Mouse (Mus musculus): ENCODE results near the gene Sertad2. TPM values are rescaled to one million over a fixed set of nuclear protein-coding genes. Genes with fewer than 3 reads are reported as not detected.

Sertad2 gene
- polyA plus RNA-seq, 1 experiment from 2014 or later = 22.3 TPM

DNA sequence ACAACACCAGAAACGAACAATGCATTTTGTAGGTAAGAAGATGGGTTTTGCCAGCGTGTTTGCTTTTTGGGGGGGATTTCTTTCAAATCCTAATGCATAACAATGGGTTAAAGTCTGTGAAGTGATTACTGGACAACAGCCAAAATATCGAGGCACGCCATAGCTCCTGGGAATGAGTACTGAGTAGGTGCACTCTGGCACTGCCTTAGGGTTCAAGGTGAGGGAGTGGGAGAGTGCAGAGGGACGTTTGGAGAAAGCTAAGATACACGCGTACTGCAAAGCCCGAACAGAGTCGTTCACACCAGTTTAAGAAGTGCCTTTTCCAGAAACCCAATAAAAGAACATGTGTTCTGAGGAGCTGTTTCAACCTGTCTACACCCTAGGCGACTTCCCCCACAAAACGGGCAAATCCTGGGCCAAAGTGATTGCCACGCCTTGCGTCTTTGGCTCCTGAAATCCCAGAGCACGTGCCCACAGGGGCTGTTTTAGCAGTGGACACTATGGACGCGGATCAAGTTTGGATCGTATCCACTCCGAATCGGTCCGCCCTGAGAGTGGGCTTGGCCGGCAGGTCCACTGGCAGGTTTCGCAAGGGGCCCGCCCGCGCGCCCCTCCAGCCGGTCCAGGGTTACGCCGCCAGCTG lies 937 bp upstream of the Sertad2 start:
- Histone ChIP-seq H3K36me3 (ENCODE audit: control insufficient read depth, insufficient read depth, low read length) (no peaks in the 10 kb centered on the region), H3K4me2 (ENCODE audit: low read depth) (peak overlapping the region; percentile 83), H3K4me1 (ENCODE audit: control insufficient read depth, insufficient read depth, low read length) (peaks cover 3% of the 10 kb centered on the region; the same call in 1 of the 2 replicates), H3K9me3 (ENCODE audit: control insufficient read depth, low read length) (no peaks in the 10 kb centered on the region), H3K9ac (ENCODE audit: low read length) (peak overlapping the region; percentile 53), H3K27ac (ENCODE audit: low read depth, low read length) (peak overlapping the region; percentile 93; the same call in 1 of the 2 replicates), H3K4me3 (ENCODE audit: low read depth, low read length) (peak overlapping the region; percentile 63), H3K27me3 (ENCODE audit: control insufficient read depth, insufficient read depth, low read length) (no peaks in the 10 kb centered on the region)
- ATAC-seq (ENCODE audit: insufficient read depth, low FRiP score, low TSS enrichment) (no peak), DNase-seq (ENCODE audit: low spot score) (no peak)
- WGBS = under 1% methylated on average over 29 of the region's 29 CpGs

DNA sequence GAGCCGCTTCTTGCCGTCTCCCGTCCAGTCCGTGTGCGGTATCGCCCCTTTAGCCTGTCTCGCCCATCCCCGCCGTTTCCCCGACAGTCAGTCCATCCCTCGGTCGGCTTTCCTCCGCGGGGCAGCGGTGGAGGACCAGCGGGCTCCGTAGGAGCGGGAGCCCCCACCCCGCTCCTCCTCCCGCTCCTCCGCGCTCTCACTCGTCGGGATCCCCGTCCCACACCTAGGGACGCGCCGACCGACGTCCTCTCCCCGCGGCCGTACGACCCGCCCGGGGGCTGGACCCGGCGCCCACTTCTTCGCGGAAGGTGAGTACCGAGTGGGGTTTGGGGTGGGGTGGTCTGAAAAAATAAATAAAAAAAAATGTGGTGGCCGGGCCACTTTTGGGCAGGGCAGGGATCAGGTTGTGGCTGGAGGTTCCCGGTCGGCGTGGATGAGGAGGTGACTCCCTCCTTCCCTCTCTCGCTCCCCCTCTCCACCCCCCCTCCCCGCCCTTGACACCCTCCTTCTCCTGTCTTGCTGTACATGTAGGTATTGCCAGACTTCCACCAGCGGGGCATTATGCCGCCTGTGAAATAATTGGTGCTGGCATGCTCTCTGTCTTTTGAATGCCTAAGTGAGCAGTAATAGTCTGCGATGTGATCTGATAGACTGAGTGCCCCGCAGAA lies 534 bp downstream of the Sertad2 start:
- Histone ChIP-seq H3K9me3 (ENCODE audit: control insufficient read depth, low read length) (no peaks in the 10 kb centered on the region), H3K4me1 (ENCODE audit: control insufficient read depth, insufficient read depth, low read length) (peaks cover 3% of the 10 kb centered on the region; the same call in 1 of the 2 replicates), H3K27me3 (ENCODE audit: control insufficient read depth, insufficient read depth, low read length) (no peaks in the 10 kb centered on the region), H3K9ac (ENCODE audit: low read length) (peak overlapping the region; percentile 62), H3K4me3 (ENCODE audit: low read depth, low read length) (peak overlapping the region; percentile 63), H3K27ac (ENCODE audit: low read depth, low read length) (peak overlapping the region; percentile 93), H3K4me2 (ENCODE audit: low read depth) (peak overlapping the region; percentile 83), H3K36me3 (ENCODE audit: control insufficient read depth, insufficient read depth, low read length) (no peaks in the 10 kb centered on the region)
- ATAC-seq (ENCODE audit: insufficient read depth, low FRiP score, low TSS enrichment) = no peak
- under 1% methylated on average over 48 of the region's 51 CpGs for WGBS
- DNase-seq (ENCODE audit: low spot score) = peak; percentile 48

- WGBS = 46% methylated on average over 8 of the region's 8 CpGs
- ATAC-seq (ENCODE audit: insufficient read depth, low FRiP score, low TSS enrichment) = no peak
- DNase-seq (ENCODE audit: low spot score) = no peak
- Histone ChIP-seq H3K27ac (ENCODE audit: low read depth, low read length) (no peak overlapping the region), H3K9me3 (ENCODE audit: control insufficient read depth, low read length) (no peaks in the 10 kb centered on the region), H3K36me3 (ENCODE audit: control insufficient read depth, insufficient read depth, low read length) (no peaks in the 10 kb centered on the region), H3K4me1 (ENCODE audit: control insufficient read depth, insufficient read depth, low read length) (peaks cover 3% of the 10 kb centered on the region; the same call in 1 of the 2 replicates), H3K4me2 (ENCODE audit: low read depth) (peak overlapping the region; percentile 83), H3K27me3 (ENCODE audit: control insufficient read depth, insufficient read depth, low read length) (no peaks in the 10 kb centered on the region), H3K9ac (ENCODE audit: low read length) (no peak overlapping the region), H3K4me3 (ENCODE audit: low read depth, low read length) (peak overlapping the region; percentile 63)
These were observed 1.3 kb downstream of the Sertad2 start for GRCm38 (mm10) chr11:20544376-20544775.

- WGBS = 65% methylated on average over 3 of the region's 3 CpGs
- no peak overlapping the region for H3K27ac ChIP-seq (ENCODE audit: low read depth, low read length)
- no peaks in the 10 kb centered on the region for H3K36me3 ChIP-seq (ENCODE audit: control insufficient read depth, insufficient read depth, low read length)
- H3K9ac ChIP-seq (ENCODE audit: low read length) = no peak overlapping the region
- H3K4me1 ChIP-seq (ENCODE audit: control insufficient read depth, insufficient read depth, low read length) = peaks cover 3% of the 10 kb centered on the region; the same call in 1 of the 2 replicates
- no peaks in the 10 kb centered on the region for H3K27me3 ChIP-seq (ENCODE audit: control insufficient read depth, insufficient read depth, low read length)
- H3K9me3 ChIP-seq (ENCODE audit: control insufficient read depth, low read length) = no peaks in the 10 kb centered on the region
- no peak overlapping the region for H3K4me2 ChIP-seq (ENCODE audit: low read depth)
- no peak overlapping the region for H3K4me3 ChIP-seq (ENCODE audit: low read depth, low read length)
- ATAC-seq (ENCODE audit: insufficient read depth, low FRiP score, low TSS enrichment) (no peak), DNase-seq (ENCODE audit: low spot score) (no peak)
These were observed 1.9 kb downstream of the Sertad2 start for GRCm38 (mm10) chr11:20544801-20545515.

GRCm38 (mm10) chr11:20549481-20549880 lies 6.4 kb downstream of the Sertad2 start:
- Histone ChIP-seq H3K36me3 (ENCODE audit: control insufficient read depth, insufficient read depth, low read length) (no peaks in the 10 kb centered on the region), H3K4me2 (ENCODE audit: low read depth) (no peak overlapping the region), H3K4me1 (ENCODE audit: control insufficient read depth, insufficient read depth, low read length) (no peaks in the 10 kb centered on the region), H3K27me3 (ENCODE audit: control insufficient read depth, insufficient read depth, low read length) (no peaks in the 10 kb centered on the region), H3K9ac (ENCODE audit: low read length) (no peak overlapping the region), H3K27ac (ENCODE audit: low read depth, low read length) (no peak overlapping the region), H3K9me3 (ENCODE audit: control insufficient read depth, low read length) (no peaks in the 10 kb centered on the region), H3K4me3 (ENCODE audit: low read depth, low read length) (no peak overlapping the region)
- no peak for DNase-seq (ENCODE audit: low spot score)
- ATAC-seq (ENCODE audit: insufficient read depth, low FRiP score, low TSS enrichment) = no peak
- WGBS = 77% methylated on average over 2 of the region's 2 CpGs

DNA sequence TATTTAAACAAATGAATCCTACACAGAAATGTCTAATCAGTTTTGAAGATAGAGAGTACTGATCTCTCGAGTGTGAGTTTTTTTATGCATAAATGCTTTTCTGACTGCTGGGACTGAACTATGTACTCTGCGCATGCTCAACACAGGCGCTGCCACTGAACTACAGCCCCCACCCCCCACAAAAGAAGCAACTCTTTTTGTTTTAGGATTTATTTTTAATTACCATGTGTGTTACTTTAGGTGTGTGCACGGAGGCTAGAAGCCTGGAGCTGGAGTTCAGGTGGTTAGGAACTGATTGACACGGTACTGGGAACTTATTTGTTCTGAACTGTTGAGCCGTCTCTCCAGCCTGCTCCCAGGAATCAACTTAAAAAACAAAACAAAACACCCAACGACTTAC lies 7.1 kb downstream of the Sertad2 start:
- DNase-seq (ENCODE audit: low spot score) (no peak), ATAC-seq (ENCODE audit: insufficient read depth, low FRiP score, low TSS enrichment) (no peak)
- WGBS = 79% methylated on average over 7 of the region's 7 CpGs
- Histone ChIP-seq H3K4me3 (ENCODE audit: low read depth, low read length) (no peak overlapping the region), H3K27ac (ENCODE audit: low read depth, low read length) (no peak overlapping the region), H3K4me2 (ENCODE audit: low read depth) (no peak overlapping the region), H3K4me1 (ENCODE audit: control insufficient read depth, insufficient read depth, low read length) (no peaks in the 10 kb centered on the region), H3K9me3 (ENCODE audit: control insufficient read depth, low read length) (no peaks in the 10 kb centered on the region), H3K36me3 (ENCODE audit: control insufficient read depth, insufficient read depth, low read length) (no peaks in the 10 kb centered on the region), H3K9ac (ENCODE audit: low read length) (no peak overlapping the region), H3K27me3 (ENCODE audit: control insufficient read depth, insufficient read depth, low read length) (no peaks in the 10 kb centered on the region)

- Histone ChIP-seq H3K9me3 (ENCODE audit: control insufficient read depth, low read length) (no peaks in the 10 kb centered on the region), H3K36me3 (ENCODE audit: control insufficient read depth, insufficient read depth, low read length) (no peaks in the 10 kb centered on the region), H3K4me1 (ENCODE audit: control insufficient read depth, insufficient read depth, low read length) (no peaks in the 10 kb centered on the region), H3K27ac (ENCODE audit: low read depth, low read length) (no peak overlapping the region), H3K4me3 (ENCODE audit: low read depth, low read length) (no peak overlapping the region), H3K9ac (ENCODE audit: low read length) (no peak overlapping the region), H3K4me2 (ENCODE audit: low read depth) (no peak overlapping the region), H3K27me3 (ENCODE audit: control insufficient read depth, insufficient read depth, low read length) (no peaks in the 10 kb centered on the region)
- 95% methylated on average over 2 of the region's 2 CpGs for WGBS
- no peak for ATAC-seq (ENCODE audit: insufficient read depth, low FRiP score, low TSS enrichment)
- no peak for DNase-seq (ENCODE audit: low spot score)
These were observed 9.0 kb downstream of the Sertad2 start for GRCm38 (mm10) chr11:20552059-20552458.

GRCm38 (mm10) chr11:20552758-20553673 lies 10.0 kb downstream of the Sertad2 start:
- Histone ChIP-seq H3K4me2 (ENCODE audit: low read depth) (no peak overlapping the region), H3K27ac (ENCODE audit: low read depth, low read length) (no peak overlapping the region), H3K4me1 (ENCODE audit: control insufficient read depth, insufficient read depth, low read length) (no peaks in the 10 kb centered on the region), H3K27me3 (ENCODE audit: control insufficient read depth, insufficient read depth, low read length) (no peaks in the 10 kb centered on the region), H3K9ac (ENCODE audit: low read length) (no peak overlapping the region), H3K4me3 (ENCODE audit: low read depth, low read length) (no peak overlapping the region), H3K36me3 (ENCODE audit: control insufficient read depth, insufficient read depth, low read length) (no peaks in the 10 kb centered on the region), H3K9me3 (ENCODE audit: control insufficient read depth, low read length) (no peaks in the 10 kb centered on the region)
- DNase-seq (ENCODE audit: low spot score) (no peak), ATAC-seq (ENCODE audit: insufficient read depth, low FRiP score, low TSS enrichment) (no peak)
- WGBS = 75% methylated on average over 8 of the region's 8 CpGs

Measured in neural tube, embryonic 11.5 days (tissue).